Mouse (Mus musculus) stomach, embryonic 15.5 days (tissue): ENCODE measurements at regions not wholly inside any gene's neighbourhood (a gene's known extent, or its start where the extent isn't known, plus 50 kb on each side); places are given as distances from the start of the nearest gene placed in this dataset.
"Not testable (repeated sequence)": the region's sequence is repeated elsewhere in the genome, so short reads cannot be mapped to it uniquely, and the experiment has no call there.

Experiments used
- ATAC-seq: fragments of 200-750 bp; cut with Nextera tagmentation; 2 replicates; pipeline ENCODE4 v1.8.0; 2017; ENCODE audit warnings: low read depth, moderate number of reproducible peaks, moderate TSS enrichment; ENCODE audit not compliant: insufficient read depth, low FRiP score
- H3K27ac ChIP-seq: fragments of 300-500 bp; sonication (generic); 2 replicates; pipeline ENCODE4 v1.5.1; 2015; ENCODE audit warnings: mild to moderate bottlenecking, inconsistent platforms
- H3K27me3 ChIP-seq: fragments of 300-500 bp; sonication (generic); replicated peaks from 2 replicates; pipeline ENCODE4 v1.6.1; 2015; ENCODE audit warnings: inconsistent platforms
- H3K36me3 ChIP-seq: fragments of 300-500 bp; sonication (generic); 2 replicates; pipeline ENCODE4 v1.6.1; 2015; ENCODE audit warnings: inconsistent platforms
- H3K4me1 ChIP-seq: fragments of 300-500 bp; sonication (generic); 2 replicates; pipeline ENCODE4 v1.6.1; 2015; ENCODE audit warnings: inconsistent platforms
- H3K4me2 ChIP-seq: fragments of 300-500 bp; sonication (generic); 2 replicates; pipeline ENCODE4 v1.6.1; 2015; ENCODE audit warnings: mild to moderate bottlenecking, inconsistent platforms
- H3K4me3 ChIP-seq: fragments of 300-500 bp; sonication (generic); replicated peaks from 2 replicates; pipeline ENCODE4 v1.5.1; 2015; ENCODE audit warnings: inconsistent platforms
- H3K9ac ChIP-seq: fragments of 300-500 bp; sonication (generic); 2 replicates; pipeline ENCODE4 v1.6.1; 2015; ENCODE audit warnings: inconsistent platforms
- H3K9me3 ChIP-seq: fragments of 300-500 bp; sonication (generic); 2 replicates; pipeline ENCODE4 v1.6.1; 2016; ENCODE audit warnings: inconsistent platforms
- WGBS: fragments of 180-500 bp; shearing (Covaris S2); methylation state at CpG from one replicate; pipeline ENCODE4 v1.1.7; 2015; 5-methylcytosine and 5-hydroxymethylcytosine counted together

DNA sequence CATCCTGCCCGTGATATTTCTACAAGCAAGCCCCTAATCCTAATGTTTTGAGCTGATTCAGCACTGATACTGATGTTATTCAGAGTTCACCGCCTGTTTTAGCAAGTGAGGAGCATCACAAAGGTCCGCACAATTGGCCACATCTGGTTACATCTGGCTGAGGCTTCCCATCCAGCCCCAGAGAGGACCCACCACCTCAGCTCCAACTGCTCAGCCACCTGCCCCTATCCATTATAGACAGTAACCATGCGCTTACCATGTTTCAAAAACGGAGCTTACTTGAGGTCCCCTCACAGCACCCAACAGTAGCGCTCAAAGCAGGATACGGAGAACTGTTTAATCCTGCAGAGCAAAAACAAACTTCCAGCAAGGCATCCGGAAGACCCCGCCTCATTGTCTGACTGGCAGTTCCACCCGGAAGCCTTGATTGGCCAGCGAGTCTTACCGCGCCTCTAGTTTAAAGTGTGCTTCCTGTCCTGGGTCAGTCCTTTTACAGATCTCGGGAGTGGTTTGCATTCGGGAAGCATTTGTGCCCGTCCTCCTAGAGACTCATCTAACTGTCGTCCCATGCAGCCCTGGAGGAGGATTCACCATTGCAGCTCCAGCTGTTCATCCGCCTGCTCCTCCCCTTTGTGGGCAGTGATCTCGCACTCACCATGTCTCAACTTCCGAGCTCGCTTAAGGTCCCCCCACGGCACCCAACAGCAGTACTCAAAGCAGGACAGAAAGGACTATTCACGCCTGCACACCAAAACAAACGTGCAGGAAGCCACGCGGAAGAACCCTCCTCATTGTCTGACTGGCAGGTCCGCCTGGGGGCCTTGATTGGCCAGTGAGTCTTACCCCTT lies 69.9 kb upstream of the Zfp825 start:
- 1% methylated on average over 27 of the region's 27 CpGs for WGBS
- not testable (repeated sequence) for H3K9me3 ChIP-seq, H3K36me3 ChIP-seq, H3K4me1 ChIP-seq, H3K27me3 ChIP-seq
- Histone ChIP-seq H3K9ac (peak overlapping the region; percentile 37; the same call in 1 of the 2 replicates), H3K4me2 (peak overlapping the region; percentile 63), H3K27ac (peak overlapping the region; percentile 89), H3K4me3 (peak overlapping the region; percentile 52)
- ATAC-seq = peak; percentile 95

DNA sequence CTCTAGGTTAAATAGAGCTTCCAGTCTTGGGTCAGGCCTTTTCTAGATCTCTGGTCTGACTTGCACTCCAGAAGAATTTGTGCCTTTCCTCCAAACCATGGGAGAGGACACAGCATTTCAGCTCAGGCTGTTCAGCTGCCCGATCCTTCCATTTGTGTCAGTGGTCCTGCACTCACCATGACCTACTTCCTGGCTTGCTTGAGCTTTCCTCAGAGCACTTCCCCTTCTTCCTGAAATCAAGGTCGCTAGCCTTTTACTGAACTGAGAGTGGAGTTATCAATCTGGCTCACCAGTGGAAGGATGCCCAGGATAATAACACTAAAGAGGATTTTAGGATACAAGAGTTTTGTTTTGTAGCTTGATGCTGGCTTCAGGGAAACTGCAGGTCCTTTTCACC lies 70.5 kb upstream of the Zfp825 start:
- peak overlapping the region; percentile 52 for H3K4me3 ChIP-seq
- H3K27ac ChIP-seq = peak overlapping the region; percentile 89
- H3K36me3 ChIP-seq, H3K4me1 ChIP-seq, H3K9me3 ChIP-seq, H3K27me3 ChIP-seq, ATAC-seq: not testable (repeated sequence)
- H3K9ac ChIP-seq = 0 out of 2 replicates have a peak overlapping the region, but pooled peaks have one; percentile 20
- peak overlapping the region; percentile 63 for H3K4me2 ChIP-seq
- WGBS = 10% methylated on average over 2 of the region's 2 CpGs

DNA sequence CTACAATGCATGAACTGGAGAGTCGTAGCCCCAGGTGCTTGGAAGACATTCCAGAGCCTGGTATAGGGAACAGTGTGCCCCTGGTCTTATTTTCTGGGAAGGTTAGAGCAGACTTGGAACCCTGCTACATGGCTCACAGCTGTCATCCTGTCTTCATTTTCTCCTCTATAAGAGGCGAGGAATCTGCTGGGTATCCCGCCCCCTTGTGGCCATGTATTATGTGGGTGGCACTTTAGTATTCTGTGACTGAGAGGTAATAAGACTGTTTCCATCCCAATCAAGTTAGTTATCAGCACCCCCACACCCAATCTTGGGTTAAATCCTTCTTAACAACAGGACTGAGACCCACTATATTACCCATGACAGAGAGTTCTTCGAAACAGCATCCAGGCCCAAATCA lies 69.4 kb upstream of the Erap1 start:
- H3K4me3 ChIP-seq, H3K9ac ChIP-seq, ATAC-seq, H3K27me3 ChIP-seq, H3K27ac ChIP-seq, H3K36me3 ChIP-seq, H3K9me3 ChIP-seq, H3K4me2 ChIP-seq, H3K4me1 ChIP-seq: not testable (repeated sequence)
- WGBS = 60% methylated on average over 4 of the region's 4 CpGs
